Mouse (Mus musculus) gastrocnemius, adult 18-20 months (tissue): ENCODE data around the gene Snrnp48. TPM values are rescaled to one million over a fixed set of nuclear protein-coding genes. Genes with fewer than 3 reads are reported as not detected.
A peak's percentile ranks its signal among the peaks of the same experiment; 100 is the strongest.

Experiments used
- DNase-seq: peaks from one replicate; pipeline ENCODE4 v3.0.0; 2021; ENCODE audit warnings: low spot score
- long read RNA-seq, 2 experiments: library from polyadenylated mRNA; stranded (forward); transcript quantifications; one replicate each; pipeline ENCODE4 v2.0.0; 2021
- total RNA-seq, 2 experiments: library from RNA; stranded (reverse); gene quantifications; 2 replicates each; pipeline ENCODE4 v1.2.3; 2021

The Snrnp48 gene
- 10 to 100 TPM in 1 of 2 experiments, 1 to 10 TPM in 1; 9.8 to 10.5 TPM for total RNA-seq
- long read RNA-seq, experiment 1, partial matches to known transcripts = 0 of 5 reads
- long read RNA-seq, experiment 1, other reads (novel, unspliced or antisense) = 1 of 5 reads
- long read RNA-seq, experiment 2, transcript Snrnp48-201 (9 exons, 1,785 nt) = major isoform, 5 of 10 reads
- long read RNA-seq, experiment 2, partial matches to known transcripts = 4 of 10 reads
- long read RNA-seq, experiment 2, other reads (novel, unspliced or antisense) = 1 of 10 reads

DNA sequence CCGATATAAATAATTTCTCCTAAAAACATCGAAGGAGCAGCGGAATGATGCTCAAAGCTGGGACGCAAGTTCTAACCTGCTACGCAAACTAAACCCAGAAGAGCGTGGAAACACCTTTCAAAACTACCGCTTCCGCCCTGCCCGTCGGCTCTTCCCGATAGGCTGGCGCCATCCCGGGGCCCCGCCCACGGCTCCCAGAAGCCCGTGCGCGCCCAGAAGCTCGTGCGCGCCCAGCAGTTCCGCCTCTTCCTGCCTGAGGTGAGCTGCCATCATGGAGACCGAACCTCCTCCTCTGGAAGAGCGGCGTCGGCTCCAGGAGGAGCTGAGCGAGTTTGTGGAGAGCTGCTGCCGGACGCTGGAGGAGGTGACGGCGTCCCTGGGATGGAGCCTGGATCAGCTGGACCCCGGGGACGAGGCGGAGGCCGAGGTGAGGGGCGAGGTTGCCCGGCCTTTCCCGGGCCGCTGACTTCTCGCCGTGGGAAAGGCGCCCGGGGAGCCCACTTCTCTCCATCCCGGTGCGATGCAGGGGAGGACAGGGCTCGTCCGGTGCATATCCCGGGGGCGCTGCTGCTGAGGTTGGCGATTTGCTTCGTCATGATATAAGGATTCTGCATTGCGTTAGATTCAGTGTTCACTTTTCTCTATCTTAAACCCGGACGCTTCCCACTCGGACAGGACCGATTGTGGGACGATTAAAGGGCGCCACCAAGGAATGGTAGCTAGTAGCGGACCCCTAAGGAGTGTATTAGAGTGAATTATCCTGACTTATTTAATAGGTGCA lies at the start of gene Snrnp48:
Snrnp48 (plus strand) TSS at position 237 of the 781 bp plus-strand sequence.
- peak; percentile 84 for DNase-seq

DNA sequence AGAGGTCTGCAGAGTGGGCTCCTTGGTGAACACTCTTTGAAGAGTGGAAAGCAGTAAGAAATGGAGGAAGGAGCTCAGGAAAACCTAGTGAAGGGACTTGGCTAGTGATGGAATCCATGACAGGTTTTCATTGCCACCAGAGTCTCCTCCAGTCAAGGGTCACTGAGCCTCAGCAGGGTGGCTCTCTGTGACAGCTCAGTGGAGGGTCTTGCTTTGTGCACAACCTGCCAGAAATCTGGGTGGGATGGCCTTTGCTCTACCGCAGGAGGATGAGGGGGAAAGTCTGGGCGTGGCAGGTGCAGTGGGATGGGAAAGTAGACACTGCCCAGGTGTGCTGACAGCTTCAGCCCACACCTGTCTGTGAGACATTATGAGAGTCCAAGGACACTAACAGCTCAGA lies 49.2 kb upstream of the Snrnp48 start:
- no peak for DNase-seq

DNA sequence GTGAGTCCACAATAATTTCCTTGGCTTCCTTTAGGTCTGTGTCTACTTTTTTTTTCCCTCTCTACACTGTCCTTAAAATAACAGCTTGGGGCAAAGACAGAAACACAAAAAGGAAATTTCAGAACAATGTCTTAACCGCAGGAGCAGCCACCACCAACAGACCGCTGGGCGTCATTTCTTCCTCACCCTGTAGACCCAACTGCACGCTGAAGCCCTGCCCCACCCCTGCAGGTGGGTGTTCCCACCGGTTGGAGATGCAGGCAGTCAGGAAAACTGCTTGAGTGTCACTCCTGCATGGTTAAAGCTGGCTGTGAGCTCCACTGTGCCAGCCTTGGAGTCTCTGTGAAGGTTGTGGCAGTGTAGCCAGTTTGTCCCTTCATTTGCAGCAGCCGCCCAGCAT lies 47.1 kb upstream of the Snrnp48 start:
- DNase-seq = no peak

DNA sequence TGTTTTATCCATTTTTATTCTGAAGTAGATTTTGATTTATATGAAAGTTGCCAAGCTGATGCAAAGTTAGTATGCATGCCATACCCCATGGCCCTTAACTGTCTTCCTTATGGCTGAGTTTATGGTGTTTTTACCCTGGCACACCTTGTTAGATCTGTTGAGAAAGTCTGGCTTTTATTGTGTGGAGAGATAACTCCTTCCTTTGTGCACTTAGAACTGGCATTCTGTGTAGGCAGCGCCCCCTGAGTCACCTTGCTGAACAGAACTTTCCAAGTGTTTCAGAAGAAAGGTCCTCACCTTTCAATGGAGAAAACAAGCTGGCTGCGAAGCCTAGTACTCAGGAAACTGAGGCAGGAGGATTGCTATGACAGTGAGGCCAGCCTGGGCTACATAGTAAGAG lies 42.7 kb upstream of the Snrnp48 start:
- DNase-seq = no peak

DNA sequence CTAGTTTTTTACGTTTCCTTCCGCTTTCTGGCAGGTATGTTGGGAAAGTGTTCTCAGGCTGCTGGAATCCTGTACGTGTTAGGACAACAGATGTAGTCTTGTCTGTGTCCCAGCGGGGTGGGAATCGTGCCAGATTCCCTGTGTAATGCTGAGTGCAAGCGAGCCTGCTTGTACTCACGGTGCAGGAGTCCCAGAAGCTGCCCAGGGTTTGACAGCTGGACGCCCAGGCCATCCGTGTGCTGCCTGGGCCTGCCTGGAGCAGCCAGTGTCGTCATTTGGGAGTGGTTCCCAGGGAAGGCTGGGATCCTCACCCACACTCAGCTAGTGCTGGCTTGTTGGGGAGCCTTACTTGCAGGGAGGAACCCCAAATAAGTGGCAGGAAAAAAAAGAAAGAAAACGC lies 42.1 kb upstream of the Snrnp48 start:
- peak; percentile 13 for DNase-seq

DNA sequence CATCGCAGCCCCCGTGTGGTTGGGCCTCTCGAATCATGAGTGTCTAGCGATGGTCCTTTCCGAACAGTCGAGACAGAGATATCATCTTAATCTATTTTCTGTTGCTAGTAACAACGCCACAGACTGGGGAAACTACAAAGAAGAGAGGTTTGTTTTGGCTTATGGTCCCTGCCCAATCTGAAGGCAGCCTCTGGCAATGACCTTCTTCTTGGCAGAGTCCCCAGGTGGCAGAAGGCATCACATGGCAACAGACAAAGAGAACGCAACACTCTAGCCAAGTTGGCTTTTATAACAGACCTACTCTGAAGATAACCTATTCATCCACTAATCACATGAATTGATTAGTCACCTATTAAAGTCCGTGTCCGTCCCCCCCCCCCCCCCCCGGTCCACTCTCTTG lies 39.8 kb upstream of the Snrnp48 start:
- DNase-seq = no peak

DNA sequence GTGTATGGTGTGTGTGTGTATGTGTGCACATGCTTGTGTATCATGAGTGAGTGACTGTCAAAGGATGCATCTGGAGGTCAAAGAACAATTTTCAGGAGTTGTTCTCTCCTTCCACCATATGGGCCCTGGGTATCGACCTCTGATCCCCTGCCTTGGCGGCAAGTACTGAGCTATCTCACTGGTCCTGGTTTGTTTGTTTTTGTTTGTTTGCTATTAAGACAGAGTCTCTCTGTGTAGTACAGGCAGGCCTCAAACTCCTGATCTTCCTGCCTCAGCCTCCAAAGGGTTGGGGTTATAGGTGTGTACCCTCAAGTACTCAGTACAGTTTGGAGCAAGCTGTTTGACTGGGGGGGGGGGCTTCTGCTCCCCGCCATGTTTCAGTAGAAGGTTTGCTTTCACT lies 37.7 kb upstream of the Snrnp48 start:
- no peak for DNase-seq

DNA sequence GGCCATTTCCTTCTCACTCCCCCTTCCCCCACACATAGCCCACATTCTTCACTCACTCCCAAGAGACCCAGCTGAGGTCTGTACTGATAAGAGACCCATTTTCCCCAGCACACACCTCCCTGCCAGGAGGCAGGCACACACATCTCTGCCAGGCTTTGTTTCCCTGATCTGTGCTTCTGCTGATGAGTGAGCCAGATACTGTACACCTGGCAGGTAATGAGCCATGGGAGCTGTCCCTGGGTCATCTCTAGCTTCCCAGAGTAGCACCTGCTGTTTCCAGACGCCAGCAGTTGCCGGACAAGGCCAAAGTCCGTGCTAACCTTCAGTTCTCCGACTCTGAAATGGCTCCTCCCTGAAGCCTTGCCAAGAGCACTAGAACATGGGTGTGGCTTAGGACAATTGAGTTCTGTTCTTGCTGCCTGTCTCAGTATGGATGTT lies 34.0 kb upstream of the Snrnp48 start:
- DNase-seq = no peak

DNA sequence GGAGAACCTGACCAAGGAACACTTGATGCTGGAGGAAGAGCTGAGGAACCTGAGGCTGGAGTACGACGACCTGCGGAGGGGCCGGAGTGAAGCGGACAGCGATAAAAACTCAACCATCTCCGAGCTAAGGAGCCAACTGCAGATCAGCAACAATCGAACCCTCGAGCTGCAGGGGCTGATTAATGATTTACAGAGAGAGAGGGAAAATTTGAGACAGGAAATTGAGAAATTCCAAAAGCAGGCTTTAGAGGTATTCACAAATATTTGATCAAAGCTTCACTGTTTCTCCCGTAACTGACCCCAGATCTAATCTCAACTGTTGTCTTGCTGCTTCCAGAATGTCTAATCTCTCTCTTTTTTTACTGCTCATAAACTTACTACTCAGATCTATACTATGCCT lies 11.3 kb upstream of the Snrnp48 start:
- no peak for DNase-seq

DNA sequence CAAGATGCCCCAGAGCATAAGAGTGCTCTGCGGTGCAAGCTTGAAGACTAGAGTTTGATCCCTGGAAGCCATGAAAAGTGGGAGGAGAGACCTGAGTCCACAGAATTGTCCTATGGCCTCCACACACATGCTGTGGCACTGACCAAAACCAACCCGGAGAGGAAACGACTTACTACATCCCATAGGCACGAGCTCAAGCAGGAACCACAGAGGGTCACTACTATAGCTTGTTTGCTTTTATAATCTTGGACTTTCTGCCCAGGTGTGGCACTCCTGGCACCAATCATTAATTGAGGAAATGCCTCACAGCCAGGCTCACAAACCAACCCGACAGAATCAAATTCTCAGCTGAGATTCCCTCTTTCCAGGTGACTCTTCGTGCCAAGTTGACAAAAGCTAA lies 3.3 kb upstream of the Snrnp48 start:
- no peak for DNase-seq

DNA sequence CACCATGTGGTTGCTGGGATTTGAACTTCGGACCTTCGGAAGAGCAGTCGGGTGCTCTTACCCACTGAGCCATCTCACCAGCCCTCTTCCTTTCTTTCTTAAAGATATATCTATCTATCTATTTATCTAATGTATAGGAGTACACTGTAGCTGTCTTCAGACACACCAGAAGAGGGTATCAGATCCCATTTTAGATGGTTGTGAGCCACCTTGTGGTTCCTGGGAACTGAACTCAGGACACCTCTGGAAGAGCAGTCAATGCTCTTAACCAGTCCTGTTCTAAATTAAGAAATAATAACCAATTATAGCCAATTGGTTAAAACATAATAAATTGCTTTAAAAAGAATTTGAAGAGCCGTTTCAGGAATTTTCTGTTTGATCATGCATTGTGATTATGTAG lies 567 bp upstream of the Snrnp48 start:
- DNase-seq = no peak

DNA sequence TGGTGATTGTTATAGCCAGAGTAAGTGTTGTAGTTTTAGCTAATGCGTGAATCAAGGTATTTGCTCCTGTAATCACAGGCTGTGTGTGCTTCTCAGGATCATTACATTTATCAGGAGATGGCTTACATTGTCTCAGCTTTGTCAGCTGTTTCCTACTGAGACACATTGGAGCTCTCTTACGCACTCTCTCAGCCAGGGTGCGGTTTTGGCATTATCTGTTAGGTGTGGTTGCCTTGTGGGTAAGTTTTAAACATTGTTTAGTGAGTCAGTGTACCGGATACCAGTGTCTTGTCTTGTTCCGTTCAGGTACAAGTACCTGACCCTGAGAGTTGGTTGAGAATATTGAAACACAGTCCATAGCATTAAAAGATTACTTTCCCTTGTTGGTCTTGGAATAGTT lies 6.4 kb downstream of the Snrnp48 start:
- DNase-seq = no peak

DNA sequence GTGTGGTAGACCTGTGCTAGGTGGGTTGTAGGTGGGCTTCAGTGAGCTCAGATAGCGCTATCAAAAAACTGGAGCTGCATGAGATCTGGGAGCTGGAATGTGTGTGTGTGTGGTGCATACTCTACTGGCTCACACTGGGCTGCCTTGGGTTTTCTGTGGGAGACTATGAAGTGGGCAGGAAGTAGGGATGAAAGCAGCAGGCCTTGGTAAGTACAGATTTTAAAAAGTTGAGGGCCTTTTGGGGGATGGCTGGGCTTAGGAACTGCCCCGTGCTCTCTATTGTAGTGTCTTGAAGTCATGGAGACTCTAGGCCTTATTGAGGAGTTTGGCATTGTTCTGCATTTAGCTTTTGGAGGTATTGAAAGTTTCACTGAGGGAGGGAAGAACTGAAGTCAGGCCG lies 13.9 kb downstream of the Snrnp48 start:
- DNase-seq = no peak

DNA sequence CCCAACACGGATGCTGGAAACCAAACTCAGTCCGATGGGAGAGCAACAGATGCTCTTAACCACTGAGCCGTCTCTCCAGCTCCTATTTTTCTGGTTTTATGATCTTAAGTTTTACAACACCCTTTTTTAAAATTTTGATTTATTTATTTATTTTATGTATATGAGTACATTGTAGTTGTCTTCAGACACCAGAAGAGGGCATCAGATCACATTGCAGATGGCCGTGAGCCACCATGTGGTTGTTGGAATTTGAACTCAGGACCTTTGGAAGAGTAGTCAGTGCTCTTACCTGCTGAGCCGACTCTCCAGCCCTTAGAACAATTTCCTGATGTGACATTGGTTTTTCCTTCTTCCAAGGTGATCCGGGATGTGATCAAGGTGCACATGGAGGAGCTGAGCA lies 15.6 kb downstream of the Snrnp48 start:
- DNase-seq = no peak

DNA sequence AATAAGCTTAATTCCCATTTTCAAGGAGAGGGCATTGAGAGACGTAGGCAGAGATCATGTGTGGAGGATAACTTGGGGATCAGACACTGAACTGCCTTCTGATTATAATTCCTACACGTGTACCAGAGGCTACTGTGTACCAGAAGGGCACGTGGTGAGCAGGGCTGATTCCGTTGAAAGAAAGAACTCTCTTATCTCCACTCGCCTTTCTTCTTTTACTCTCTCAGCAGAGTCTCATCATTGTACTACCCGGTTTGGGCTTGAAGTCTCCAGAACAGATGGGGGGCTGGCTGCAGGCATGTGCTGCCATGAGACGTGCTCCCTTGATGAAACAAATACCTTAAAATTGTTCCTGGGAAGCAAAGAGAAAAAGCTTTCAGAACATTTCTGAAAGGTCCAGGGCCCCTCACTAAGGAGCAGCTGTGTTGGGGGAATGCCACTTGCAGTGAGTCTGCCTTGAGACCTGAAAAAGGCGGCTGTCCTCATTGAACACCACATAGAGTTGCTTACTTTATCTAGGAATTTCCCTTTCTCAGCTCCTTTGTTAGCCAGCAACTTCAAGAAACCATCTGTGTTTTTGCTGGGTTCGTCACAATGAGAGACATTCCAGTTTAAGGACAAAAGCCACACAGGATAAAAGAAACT lies 25.6 kb downstream of the Snrnp48 start:
- no peak for DNase-seq

DNA sequence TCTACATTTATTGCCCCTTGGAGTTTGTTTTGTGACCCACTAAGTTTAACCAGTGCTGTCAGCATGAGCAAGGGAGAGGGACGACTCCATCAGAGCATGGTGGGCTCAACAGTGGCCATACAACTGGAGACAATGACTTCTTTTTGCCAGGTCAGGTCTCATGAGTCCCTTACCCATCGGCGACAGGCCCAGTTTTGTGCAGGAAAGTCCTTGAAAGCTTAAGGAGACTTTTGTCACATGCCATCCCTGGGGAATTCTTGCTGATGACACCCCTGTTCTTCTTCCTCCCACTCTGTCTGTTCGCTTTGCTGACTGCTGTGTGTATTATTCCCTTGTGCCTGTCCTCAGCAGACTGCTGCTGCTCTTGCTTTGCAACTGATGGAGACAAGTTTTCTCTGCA lies 27.7 kb downstream of the Snrnp48 start:
- DNase-seq = no peak

DNA sequence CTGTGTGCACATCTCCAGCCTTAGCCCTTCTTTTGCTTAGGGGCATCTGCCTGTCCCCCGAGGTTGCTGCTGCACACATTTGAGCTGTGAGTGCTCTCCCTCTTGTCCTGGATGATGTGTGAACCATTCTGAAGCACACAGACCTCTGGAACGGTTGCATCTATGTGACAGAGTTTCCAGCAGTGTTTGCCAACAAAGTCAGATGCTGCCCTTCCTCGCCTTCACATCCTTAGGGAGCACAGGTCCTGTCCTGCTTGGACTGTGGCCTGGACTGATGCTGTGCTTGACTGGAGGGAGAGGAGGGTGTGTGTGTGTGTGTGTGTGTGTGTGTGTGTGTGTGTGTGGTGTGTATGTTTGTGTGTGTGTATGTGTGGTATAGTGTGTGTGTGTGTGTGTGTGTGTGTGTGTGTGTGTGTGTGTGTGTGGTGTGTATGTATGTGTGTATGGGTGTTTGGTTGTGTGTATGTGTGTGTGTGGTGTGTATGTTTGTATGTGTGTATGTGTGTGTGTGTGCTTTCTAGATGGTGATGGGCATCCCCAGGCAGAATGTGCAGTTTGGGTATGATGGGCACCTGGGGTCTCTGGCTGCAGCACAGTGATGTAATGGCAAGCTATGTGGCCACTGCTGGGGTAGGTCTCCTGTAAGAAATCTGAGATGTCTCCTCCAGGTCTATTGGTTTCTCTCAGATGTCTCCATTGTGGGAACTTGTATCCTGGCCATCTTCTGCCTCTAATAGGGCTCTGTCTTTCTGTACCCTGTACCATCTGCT lies 28.3 kb downstream of the Snrnp48 start:
- peak; percentile 17 for DNase-seq

DNA sequence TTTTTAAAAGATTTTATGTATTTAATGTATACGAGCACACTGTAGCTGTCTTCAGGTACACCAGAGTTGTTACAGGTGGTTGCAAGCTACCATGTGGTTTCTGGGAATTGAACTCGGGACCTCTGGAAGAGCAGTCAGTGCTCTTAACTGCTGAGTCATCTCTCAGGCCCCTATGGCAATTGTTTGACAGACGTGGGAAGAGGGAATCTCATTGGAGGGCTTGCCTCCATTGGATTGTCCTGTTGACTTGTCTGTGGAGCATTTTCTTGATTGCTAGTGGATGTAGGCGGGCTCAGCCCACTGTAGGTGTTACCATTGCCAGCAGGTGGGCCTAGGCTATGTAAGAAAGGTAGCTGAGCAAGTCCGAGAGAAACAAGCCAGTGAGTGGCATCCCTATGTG lies 29.9 kb downstream of the Snrnp48 start:
- no peak for DNase-seq

DNA sequence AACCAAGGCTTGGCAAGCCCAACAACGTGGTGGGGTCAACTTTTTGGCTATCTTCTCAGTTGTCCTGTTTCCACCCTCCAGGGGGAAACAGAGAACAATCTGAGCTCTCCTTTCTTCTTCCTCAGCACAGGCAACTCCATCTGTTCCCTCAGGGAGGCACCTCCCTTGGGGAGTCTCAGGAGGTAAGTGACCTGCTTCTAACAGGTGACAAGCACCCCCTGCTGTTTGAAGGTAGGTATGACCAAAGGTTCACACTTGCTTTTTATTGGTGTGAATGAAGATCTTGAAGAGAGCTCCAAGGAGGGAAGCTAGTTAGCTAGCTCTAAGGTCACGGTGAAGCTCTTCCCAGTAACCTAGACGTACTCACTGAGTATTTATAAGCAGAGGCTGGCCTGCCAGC lies 30.6 kb downstream of the Snrnp48 start:
- DNase-seq = no peak

DNA sequence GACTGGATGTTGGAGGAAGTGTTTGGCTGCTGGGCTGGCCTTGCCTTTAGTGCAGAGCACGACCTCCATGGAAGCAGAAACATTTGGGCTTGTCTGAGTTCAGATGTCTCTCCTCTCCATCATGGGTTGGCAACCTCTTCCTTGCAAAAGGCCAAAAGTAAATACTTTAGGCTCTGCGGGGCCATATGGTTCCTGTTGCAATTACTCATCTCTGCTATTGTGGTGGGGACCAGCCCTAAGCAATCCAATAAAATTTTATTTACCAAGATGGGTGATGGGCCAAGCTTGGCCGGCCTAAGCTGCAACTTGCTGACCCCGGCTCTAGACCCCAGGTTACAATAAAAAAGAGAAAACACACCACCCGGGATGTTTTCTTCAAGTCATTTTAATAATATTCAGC lies 43.4 kb downstream of the Snrnp48 start:
- no peak for DNase-seq

DNA sequence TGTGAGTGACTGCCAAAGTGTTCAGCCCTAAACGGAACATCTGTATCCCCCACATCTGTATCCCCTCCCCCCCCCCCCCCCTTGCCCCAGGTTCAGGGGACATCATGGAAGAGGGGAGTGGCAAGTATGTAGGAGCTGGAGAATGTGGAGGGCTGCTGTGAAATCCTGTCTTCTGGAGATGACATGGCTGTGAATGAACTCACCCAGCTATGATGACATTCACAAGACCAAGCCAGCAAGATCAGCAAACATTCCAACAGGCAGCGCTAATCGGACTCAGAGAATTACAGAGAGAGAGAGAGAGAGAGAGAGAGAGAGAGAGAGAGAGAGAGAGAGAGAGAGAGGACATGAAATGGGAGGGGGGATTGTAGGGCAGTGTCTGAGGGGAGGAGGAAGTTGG lies 46.5 kb downstream of the Snrnp48 start:
- DNase-seq = peak; percentile 7

DNA sequence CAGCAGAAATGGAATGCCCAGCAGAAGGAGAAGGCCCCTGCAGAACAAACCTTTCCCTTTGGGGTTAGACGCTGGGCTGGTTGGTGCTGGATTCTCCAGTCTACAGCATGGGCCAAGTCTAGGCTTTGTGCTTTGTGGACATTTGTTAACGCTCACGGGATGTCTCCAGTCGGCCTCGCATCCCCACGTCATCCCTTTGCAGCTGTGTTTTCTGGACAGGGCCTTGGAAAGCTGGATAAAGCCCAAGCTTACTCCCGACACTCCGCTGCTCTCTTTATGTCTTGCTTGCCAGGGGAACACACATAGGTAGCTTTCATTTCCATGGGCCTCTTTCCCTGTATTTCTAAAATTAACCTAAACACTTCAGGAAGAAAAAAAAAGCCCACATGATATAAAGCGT lies 49.0 kb downstream of the Snrnp48 start:
- peak; percentile 75 for DNase-seq
